Mouse (Mus musculus) bone marrow macrophage, adult 2 months (primary cell): ENCODE measurements around the gene Olfr1261.

Source experiments
- CTCF ChIP-seq: IDR thresholded peaks from 2 replicates; pipeline ENCODE4 v1.5.1; 2012; ENCODE audit warnings: low read depth, mild to moderate bottlenecking, low read length, moderate library complexity
- POLR2A ChIP-seq: IDR thresholded peaks from 2 replicates; pipeline ENCODE4 v1.6.1; 2012; ENCODE audit warnings: mild to moderate bottlenecking, low read depth, low read length, borderline replicate concordance

DNA sequence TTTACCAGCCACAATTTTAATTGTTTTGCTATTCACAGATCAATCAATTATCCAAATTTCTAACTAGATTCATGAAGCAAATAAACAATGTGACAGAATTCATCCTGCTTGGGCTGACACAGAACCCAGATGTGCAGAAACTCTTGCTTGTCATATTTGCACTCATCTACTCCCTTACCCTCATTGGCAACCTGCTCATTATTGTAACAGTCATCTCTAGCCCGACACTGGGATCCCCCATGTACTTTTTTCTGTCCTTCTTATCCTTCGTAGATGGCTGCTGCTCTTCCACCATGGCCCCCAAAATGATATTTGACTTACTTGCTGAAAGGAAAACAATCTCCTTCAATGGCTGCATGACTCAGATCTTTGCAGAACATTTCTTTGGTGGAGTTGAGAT, 13.3 kb upstream of the Olfr1261 start:
- TF ChIP-seq CTCF (no peak), POLR2A (no peak)
